Mouse (Mus musculus) bone marrow macrophage, adult 2 months (primary cell): ENCODE data around the gene Gm21972. TPM values are rescaled to one million over a fixed set of nuclear protein-coding genes. Genes with fewer than 3 reads are reported as not detected.

Source experiments
- H3K27ac ChIP-seq: 2 replicates; pipeline ENCODE4 v1.5.1; 2012; ENCODE audit warnings: low read depth, low read length; ENCODE audit not compliant: insufficient read depth
- H3K4me1 ChIP-seq: 2 replicates; pipeline ENCODE4 v1.6.1; 2012; ENCODE audit warnings: low read length; ENCODE audit not compliant: control insufficient read depth, insufficient read depth
- H3K4me3 ChIP-seq: 2 replicates; pipeline ENCODE4 v1.5.1; 2012; ENCODE audit warnings: mild to moderate bottlenecking, low read length, moderate library complexity; ENCODE audit not compliant: insufficient read depth
- CTCF ChIP-seq: IDR thresholded peaks from 2 replicates; pipeline ENCODE4 v1.5.1; 2012; ENCODE audit warnings: low read depth, mild to moderate bottlenecking, low read length, moderate library complexity
- POLR2A ChIP-seq: IDR thresholded peaks from 2 replicates; pipeline ENCODE4 v1.6.1; 2012; ENCODE audit warnings: mild to moderate bottlenecking, low read depth, low read length, borderline replicate concordance
- polyA plus RNA-seq: library from polyadenylated mRNA; stranded (reverse); fragments of >200 nt; gene quantifications from 2 replicates; pipeline ENCODE4 v1.2.4, GENCODE M21; 2012; ENCODE audit not compliant: missing spikeins, insufficient read depth, insufficient read length

Gm21972 gene
- polyA plus RNA-seq, 1 experiment: not detected

DNA sequence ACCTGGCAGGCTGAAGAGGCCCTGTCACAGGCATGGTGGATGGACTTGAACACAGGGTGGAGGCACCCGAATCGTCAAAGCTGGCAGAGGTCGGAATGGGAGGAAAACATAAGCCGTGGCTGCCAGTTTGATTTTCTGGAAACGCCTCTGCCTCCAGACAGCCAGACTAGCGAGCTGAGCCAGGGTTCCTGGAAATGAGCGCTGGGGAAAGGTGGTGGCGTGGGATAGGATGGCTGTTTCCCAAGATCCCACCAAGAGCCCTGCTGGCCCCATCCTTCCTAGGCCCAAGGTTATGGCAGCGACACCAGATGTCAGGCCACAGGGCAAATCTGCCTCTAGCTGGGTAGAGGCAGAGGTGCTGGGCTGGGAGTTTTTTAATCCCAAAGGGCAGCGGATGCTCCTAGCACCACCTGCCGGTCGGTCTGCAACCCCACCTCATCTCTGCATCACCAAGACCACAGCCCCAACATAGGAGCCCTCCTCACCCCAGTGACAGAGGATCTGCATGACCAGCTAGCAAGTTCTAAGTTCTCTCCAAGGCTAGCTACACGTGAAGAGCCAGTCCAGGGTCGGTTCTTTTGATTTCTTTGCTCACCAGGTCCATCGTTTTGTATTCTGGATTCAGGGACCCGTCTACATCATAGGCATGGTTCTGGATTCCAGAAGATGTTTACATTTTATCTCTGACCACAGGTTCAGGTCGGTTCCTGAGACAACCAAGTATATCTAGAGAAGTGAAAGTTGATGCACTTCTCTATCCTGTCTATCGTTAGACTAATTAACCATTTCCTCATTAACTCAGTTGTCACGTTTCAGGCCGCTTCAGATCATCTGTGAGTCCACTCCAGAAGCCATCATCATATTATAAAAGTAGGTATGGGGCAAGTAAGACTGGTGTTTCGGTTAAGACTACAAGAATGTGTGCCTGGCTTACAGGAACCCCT lies 10.8 kb downstream of the Gm21972 start:
- H3K4me1 ChIP-seq: peaks cover 39% of the 10 kb centered on the region
- H3K27ac ChIP-seq: no peak overlapping the region
- TF ChIP-seq POLR2A (no peak), CTCF (no peak)
- H3K4me3 ChIP-seq: no peak overlapping the region

- peaks cover 39% of the 10 kb centered on the region for H3K4me1 ChIP-seq
- TF ChIP-seq CTCF (no peak), POLR2A (no peak)
- H3K27ac ChIP-seq: no peak overlapping the region
- no peak overlapping the region for H3K4me3 ChIP-seq
These were observed 12.9 kb downstream of the Gm21972 start for GRCm38 (mm10) chr1:86146293-86146692.

GRCm38 (mm10) chr1:86147557-86147956 lies 14.1 kb downstream of the Gm21972 start:
- H3K27ac ChIP-seq: peak overlapping the region; percentile 8; the same call in 1 of the 2 replicates
- H3K4me3 ChIP-seq: no peak overlapping the region
- peaks cover 35% of the 10 kb centered on the region for H3K4me1 ChIP-seq
- no peak for TF ChIP-seq CTCF
- no peak for TF ChIP-seq POLR2A

GRCm38 (mm10) chr1:86148161-86148560 lies 14.7 kb downstream of the Gm21972 start:
- Histone ChIP-seq H3K4me1 (peaks cover 29% of the 10 kb centered on the region), H3K4me3 (no peak overlapping the region), H3K27ac (no peak overlapping the region)
- no peak for TF ChIP-seq CTCF
- TF ChIP-seq POLR2A: no peak

DNA sequence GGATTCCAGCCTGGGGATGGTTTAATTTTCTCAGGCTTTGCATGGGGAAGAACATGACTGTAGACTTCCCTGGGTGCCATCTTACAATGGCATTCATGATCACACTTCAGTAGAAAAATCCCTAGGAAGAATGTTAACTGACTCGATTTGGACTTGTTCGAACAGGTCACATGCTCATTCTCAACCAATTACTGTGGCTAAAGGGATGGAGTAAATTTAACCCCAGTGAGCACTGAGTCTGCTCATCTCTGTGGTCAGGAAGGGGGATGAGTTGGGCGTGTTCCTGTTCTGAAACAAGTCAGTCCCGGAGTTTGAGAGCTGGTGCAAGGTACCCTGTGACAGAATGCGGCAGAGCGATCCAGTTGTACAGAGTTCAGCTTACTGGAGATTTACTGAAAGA lies 17.5 kb downstream of the Gm21972 start:
- Histone ChIP-seq H3K4me1 (peaks cover 26% of the 10 kb centered on the region), H3K27ac (no peak overlapping the region), H3K4me3 (no peak overlapping the region)
- TF ChIP-seq POLR2A: no peak
- TF ChIP-seq CTCF: no peak

DNA sequence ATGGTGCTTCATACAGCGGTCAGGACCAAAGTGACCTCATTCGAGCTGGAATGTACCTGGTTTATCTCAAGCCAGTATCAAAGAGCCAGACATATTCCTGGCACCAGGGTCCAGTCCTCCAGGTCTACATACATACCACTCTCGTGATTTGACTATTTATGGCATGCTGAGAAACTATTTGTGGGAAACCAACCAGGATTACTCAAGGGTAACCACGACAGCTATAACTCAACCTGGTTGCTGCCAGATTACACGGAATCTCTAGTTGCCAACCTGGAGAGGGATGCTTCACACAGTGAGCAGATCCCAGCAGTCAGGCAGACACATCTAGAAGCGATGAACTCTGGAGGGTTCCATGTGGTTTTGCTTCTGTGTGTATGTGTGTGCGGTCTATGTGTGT lies 17.9 kb downstream of the Gm21972 start:
- Histone ChIP-seq H3K4me3 (no peak overlapping the region), H3K27ac (no peak overlapping the region), H3K4me1 (peaks cover 26% of the 10 kb centered on the region)
- TF ChIP-seq POLR2A (no peak), CTCF (no peak)

DNA sequence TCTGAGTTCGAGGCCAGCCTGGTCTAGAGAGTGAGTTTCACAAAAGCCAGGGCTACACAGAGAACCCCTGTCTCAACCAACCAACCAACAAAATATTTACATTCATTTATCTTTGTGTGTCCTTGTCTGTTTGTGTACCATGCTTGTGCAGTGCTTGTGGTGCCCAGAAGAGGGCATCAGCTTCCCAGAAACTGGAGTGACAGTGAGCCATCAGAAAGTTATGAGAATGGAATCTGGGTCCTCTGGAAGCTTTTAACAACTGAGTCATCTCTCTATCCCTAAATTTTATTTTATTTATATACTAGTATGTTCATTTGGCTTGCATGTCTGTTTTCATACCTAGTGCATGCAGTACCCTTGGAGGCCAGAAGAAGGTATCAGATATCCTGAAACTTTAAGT lies 19.2 kb downstream of the Gm21972 start:
- no peak for TF ChIP-seq POLR2A
- no peak for TF ChIP-seq CTCF

DNA sequence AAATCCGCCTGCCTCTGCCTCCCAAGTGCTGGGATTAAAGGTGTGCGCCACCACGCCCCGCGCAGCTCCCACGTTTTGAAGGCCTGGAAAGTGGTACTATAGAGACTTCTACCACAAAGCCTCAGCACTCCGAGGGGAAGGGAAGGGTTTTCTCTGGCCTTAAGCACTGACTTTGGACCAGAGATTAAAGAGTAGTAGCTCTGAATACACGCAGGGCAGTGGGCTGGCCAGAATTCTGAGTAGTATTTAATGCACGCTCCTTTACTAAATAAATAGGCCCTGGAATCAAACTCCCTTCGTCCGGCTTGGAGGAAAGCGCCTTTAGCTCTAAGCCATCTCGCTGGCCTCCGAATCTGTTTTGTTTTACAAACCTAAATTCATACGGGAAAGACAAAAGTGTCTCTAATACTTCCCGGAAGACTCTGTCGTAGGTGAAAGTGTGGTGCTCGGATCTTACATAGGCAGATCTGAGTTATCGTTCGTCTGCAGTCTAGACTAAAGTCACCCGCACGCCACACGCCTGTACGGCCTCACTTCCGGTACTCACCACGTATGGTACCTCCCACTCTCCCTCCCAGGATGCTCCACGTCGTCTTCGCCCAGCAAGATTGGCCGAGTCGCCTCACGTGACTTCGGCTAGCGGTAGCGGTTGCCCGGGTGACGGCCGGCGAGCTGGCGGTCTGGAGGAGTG lies 20.8 kb downstream of the Gm21972 start, which contains the start of gene Armc9:
Gene Armc9, plus strand, starts transcription at position 648 of the 691 bp plus-strand sequence.
- H3K4me1 ChIP-seq: peaks cover 9% of the 10 kb centered on the region
- peak within 1 kb of the TSS; percentile 79 for H3K4me3 ChIP-seq
- TF ChIP-seq CTCF (no peak), POLR2A (no peak)
- H3K27ac ChIP-seq: peak within 1 kb of the TSS; percentile 76

More for the DNA sequence above, 19.2 kb downstream of the Gm21972 start:
- Histone ChIP-seq H3K27ac (no peak overlapping the region), H3K4me1 (peaks cover 20% of the 10 kb centered on the region), H3K4me3 (no peak overlapping the region)

DNA sequence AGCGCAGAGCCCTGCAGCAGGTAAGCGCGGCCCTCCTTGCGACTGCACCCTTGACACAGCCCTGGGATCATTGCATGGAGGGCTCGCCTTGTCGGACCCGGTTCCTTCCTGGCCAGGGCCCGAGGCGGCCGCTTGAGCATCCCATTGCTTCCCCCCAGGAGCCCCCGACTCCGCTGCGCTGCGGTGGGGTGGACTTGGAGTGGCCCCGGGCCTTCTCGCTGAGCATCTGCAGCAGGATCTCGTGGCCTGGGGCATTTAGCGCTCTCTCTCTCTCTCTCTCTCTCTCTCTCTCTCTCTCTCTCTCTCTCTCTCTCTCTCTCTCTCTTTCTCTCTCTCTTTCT lies 21.4 kb downstream of the Gm21972 start:
- no peak for TF ChIP-seq POLR2A
- no peak for TF ChIP-seq CTCF
- H3K4me1 ChIP-seq: peaks cover 9% of the 10 kb centered on the region
- H3K4me3 ChIP-seq: peak overlapping the region; percentile 79
- H3K27ac ChIP-seq: no peak overlapping the region

DNA sequence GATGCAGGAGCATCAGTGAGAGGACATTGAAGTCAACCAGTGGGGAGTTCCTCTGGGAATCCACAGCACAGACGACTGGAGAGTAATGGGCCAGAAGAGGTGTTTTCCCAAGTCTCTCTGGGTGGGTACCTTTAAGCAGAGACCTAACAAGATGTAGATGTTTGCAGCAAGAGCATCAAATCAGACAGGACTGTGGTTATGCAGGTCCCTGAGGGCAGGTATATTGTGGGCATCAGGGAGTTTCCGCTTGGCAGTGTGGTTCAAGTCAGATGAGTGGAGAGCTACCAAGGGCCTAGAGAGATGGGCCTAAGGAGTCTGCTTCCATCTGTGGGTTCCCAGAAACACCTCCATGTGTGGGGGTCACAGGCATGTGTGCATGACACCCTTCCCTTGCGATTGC lies 22.6 kb downstream of the Gm21972 start:
- no peak overlapping the region for H3K27ac ChIP-seq
- peaks cover 9% of the 10 kb centered on the region for H3K4me1 ChIP-seq
- no peak for TF ChIP-seq CTCF
- TF ChIP-seq POLR2A: no peak
- H3K4me3 ChIP-seq: no peak overlapping the region
